Mouse (Mus musculus) brain, embryonic 14.5 days (tissue): ENCODE data around the gene AL607142.1. TPM values are rescaled to one million over a fixed set of nuclear protein-coding genes. Genes with fewer than 3 reads are reported as not detected.

Source experiments
- DNase-seq: peaks from one replicate; pipeline ENCODE4 v3.0.0-alpha.2; 2011; ENCODE audit warnings: low read depth
- CTCF ChIP-seq: fragments of 200-500 bp; IDR thresholded peaks from 2 replicates; pipeline ENCODE4 v1.5.1; 2012; ENCODE audit warnings: inconsistent platforms, mild to moderate bottlenecking, moderate library complexity, borderline replicate concordance; ENCODE audit not compliant: insufficient read depth, insufficient read length; ENCODE audit errors: extremely low read depth
- POLR2A ChIP-seq: fragments of 200-500 bp; IDR thresholded peaks from 2 replicates; pipeline ENCODE4 v1.6.1; 2012; ENCODE audit warnings: mild to moderate bottlenecking, inconsistent platforms, borderline replicate concordance; ENCODE audit not compliant: poor library complexity, insufficient read depth, insufficient read length, severe bottlenecking; ENCODE audit errors: extremely low read depth
- polyA plus RNA-seq: library from polyadenylated mRNA; depleted of rRNA; stranded (reverse); fragments of >200 nt; gene quantifications from 2 replicates; pipeline ENCODE4 v1.2.3, GENCODE M21; 2012; rRNA removed

The AL607142.1 gene
- not detected in 2 replicates for polyA plus RNA-seq

DNA sequence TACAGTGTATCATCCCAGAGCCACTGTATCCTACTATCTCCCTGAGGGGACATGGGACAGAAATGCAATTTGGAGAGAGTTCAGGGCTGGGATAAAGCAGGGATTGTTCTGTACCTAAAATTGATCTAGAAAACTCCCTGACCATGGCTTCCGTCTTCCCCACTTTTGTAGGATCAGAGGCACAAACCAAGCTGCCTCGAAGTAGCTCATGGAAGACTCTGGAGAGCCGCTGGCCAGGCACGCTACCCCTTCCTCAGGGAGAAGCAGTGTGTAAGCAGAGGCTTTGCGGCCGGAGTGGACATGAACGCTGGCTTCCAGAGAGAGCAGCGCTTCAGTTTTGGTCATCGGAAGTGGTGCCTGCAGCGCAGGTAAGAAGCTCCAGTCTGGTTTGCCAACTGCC, at the start of gene AL607142.1:
AL607142.1 (plus strand) TSS at position 301 of the 400 bp plus-strand sequence.
- TF ChIP-seq POLR2A (no peak), CTCF (no peak)
- no peak for DNase-seq

DNA sequence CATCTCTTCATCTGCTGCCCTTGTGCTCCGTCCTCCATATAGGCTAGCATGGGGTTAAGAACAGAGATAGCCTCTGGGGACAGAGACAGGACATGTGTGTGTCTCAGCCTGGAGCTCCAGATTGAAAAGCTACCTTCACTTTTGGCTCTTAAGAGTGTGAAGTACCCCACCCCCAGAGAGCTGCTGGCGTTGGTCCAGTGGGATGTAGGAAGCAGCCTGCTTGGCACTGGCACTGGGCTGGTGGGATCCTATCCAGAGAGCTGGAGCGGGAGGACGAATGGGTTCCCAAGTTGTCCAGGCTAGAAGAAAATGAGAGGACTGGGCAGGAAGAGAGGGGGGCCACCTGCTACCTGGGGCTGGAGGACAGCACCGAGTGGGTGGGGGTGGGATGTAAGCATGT, 46.4 kb upstream of the AL607142.1 start:
- TF ChIP-seq CTCF (no peak), POLR2A (no peak)
- DNase-seq, result peak; percentile 86

DNA sequence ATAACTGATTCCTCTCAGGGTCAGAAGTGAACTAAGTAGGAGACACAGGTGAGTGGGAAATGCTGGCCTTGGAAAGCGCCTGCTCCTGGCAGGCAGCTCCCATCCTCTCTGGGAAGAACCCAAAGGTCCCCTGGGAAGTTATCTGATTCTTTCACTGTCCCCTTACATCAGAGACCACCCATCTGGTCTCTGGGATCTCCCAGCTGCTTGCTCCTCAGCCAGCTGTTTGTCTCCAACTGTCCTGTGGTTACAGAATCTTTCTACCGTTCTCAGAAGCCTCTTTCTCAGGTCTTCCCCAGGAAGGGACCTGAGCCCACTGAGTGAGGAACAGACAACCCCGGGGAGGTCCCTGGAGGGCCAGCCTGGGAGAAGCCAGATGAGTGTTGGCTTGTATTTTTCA, 42.4 kb upstream of the AL607142.1 start:
- DNase-seq, result no peak
- TF ChIP-seq CTCF (no peak), POLR2A (no peak)

DNA sequence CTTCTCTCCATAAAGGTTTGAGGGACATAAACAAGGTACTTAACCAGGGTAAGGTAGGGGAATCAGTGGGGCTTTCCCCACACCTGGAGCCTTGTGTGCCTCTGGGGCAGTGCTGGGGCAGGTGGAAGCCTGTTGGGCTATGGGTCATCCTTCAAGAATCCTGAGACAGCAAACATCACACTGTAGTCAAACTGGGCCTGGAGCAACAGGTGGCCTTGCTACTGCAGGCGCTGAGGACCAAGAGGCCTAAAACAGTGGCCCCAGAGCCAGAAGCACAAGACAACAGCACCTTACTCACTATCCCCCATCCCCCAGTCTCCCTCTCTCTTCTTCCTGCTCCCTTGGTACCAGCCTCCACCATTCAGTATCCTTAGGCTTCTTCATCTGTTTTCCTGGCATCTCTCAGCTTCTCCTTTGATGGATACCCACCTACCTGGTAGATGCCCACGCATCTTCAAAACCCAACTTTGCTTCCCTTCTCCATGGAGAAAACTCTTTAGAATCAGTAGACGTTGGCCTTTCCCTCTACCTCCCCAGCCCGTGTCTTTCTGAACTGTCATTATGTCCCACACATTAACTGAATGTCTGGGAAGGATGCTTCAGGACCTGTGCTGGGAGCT, 41.5 kb upstream of the AL607142.1 start:
- DNase-seq, result no peak
- TF ChIP-seq CTCF (no peak), POLR2A (no peak)

DNA sequence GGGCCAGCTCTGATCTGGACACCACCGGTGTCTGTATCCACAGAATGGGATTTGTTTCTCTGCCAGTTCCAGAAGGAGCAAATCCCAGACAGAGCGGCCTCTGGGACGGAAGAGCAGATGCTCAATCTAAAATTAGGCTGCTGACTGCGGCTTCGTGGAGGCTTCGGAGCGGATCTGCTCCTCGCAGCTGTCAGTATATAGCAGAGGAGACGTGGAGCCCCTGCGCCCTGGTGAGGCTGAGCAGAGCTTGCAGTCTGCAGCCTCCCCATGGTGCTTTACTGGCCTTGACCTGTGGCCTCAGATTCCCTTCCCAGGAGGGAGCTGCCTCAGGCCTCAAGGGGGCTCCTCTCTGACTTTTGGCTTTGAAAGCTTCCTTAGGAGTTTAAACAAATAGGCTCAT, 40.7 kb upstream of the AL607142.1 start:
- DNase-seq, result peak; percentile 72
- no peak for TF ChIP-seq POLR2A
- TF ChIP-seq CTCF, result no peak

DNA sequence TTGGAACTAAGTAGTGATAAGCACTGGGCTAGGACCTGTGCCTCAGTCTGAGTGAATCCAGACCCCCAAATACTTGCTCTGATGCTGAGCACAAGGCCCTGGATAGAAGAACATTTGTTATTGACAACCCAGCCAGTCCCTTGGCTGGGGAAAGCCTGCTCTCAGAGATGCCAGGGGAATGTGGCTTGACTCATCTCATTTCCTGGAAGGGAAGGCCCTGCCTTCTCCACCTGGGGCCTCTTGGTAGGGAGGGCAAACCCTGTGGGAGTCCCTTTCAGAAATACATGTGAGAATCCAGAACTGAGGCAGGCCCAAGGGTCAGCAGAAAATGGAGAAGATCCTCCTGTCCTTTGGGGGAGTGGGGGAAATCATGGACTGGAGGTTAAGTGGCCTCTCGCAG, 37.1 kb upstream of the AL607142.1 start:
- TF ChIP-seq CTCF, result no peak
- TF ChIP-seq POLR2A, result no peak

DNA sequence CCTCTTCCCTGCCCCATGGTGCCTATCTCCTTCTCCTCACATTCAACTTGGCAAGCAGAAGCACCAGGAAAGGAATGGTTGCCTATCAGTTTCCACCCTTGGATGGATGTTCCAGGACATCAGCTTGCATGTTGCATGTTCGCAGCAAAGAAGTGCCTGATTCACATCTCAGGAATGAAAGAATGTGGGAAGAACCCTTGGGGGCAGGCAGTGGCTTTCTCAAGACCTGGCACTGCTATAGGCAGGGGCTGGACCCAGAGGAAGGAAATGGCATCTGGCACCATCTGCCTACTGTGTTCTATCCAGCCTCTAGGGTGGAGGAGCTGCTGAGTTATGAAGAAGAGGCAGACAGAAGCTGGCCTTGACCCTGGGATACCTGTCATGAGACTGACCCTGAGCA, 34.9 kb upstream of the AL607142.1 start:
- DNase-seq, result no peak
- TF ChIP-seq CTCF (no peak), POLR2A (no peak)

More for the DNA sequence above, 37.1 kb upstream of the AL607142.1 start:
- DNase-seq, result no peak

DNA sequence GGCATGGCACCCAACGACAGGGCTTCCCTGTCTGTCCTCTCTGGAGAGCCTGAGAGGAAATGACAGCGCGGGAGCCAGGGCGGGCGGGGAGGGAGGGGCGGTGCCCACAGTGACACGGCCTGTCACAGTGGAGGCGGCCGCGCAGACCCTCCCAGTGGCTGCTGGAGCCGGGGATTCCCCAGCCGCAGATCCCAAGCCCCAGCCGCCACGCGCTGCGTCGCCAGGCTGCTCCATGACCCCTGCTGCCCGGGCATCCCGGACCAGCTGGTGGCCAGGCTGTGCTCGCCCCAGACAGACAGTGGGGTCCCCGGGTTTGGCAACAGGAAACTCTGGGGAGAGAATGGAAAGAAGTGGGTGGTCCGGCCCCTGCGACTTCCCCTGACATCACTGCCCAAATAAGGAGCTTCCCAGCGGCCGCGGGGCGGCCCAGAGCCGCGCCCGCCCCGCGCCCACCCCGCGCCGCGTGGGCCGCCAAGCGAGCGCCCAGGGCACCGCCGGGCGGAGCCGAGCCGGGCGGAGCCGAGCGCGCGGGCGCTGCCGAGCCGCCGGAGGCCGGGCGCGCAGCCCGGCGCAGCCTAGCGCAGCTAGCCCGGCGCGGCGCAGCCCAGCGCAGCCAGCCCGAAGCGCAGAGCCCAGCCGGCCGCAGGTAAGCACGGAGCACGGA, 32.3 kb upstream of the AL607142.1 start:
- DNase-seq, result peak; percentile 50
- TF ChIP-seq POLR2A (no peak), CTCF (no peak)

DNA sequence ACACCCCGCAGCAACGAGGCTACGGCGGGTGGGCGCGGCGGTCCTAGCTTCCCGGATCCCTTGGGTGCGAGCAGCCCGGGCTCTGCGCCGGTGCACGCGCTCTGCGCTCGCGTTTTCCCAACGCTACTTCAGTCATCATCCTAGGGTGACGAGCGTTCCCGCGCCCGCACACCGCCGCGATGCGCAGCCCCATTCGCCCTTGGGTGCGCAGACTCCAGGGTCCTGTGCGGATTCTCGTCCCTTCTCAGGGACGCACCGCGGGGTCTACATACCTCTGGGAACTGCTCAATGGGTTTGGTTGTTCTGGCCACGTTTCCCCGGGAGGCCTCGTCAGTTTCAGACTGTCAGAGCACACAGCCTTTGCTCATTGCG, 31.8 kb upstream of the AL607142.1 start:
- TF ChIP-seq CTCF (no peak), POLR2A (no peak)
- peak; percentile 63 for DNase-seq

DNA sequence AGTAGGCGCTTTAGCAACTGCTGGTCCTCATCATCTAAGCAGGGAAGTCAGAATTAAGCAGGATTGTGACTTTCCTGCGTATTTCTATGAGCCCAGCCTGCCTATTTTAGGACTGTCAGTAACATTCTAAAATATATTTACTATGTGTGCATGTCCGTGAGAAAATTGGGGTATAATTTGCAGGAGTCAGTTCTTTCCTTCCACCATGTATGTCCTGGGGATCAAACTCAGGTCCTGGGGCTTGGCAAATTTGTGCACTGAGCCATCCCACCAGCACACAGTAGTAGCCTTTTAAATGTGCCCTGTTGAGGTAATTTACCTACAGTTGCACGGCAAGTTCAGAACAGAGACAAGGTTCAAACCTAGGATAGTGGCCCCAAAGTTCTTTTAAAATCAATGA, 28.5 kb upstream of the AL607142.1 start:
- DNase-seq, result no peak
- TF ChIP-seq CTCF (no peak), POLR2A (no peak)

DNA sequence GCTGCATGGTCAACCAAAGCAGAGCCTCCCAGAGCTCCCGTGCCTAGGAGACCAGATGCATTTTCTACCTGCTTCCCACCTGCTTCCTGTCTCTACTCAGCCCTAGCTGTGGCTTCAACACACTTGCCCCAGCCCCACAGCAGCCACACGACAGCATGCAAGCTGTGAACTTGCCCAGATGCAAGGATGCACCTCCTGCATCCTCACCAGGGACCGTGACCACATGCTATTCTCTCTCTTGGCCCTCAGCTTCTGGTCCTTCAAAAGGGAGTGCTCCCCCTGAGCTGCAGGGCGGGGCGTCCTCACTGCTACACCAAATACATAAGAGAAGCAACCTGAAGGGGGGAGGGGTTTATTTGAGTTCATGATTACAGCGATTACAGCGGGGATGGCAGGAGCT, 27.8 kb upstream of the AL607142.1 start:
- no peak for DNase-seq

DNA sequence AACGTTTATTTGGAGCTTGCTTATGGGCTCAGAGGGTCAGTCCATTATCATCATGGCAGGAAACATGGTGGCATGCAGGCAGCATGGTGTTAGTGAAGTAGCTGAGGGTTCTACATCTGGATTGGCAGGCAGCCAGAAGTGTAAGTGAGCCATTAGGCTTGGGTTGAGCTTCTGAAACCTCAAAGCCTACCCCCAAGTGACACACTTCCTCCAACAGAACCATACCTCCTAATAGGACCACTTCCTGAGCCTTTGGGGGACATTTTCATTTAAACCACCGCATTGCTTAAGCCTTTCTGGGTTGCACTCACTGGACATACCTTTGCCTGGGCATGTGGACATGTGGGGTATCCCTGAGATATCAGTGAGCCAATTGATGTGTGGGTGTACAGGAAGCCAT, 23.3 kb upstream of the AL607142.1 start:
- DNase-seq, result no peak
- TF ChIP-seq POLR2A, result no peak
- TF ChIP-seq CTCF, result no peak

More for the DNA sequence above, 27.8 kb upstream of the AL607142.1 start:
- TF ChIP-seq CTCF (no peak), POLR2A (no peak)
